Mouse (Mus musculus) gastrocnemius, adult 2 months (tissue): ENCODE measurements around the gene Tcte3. TPM values are rescaled to one million over a fixed set of nuclear protein-coding genes. Genes with fewer than 3 reads are reported as not detected.
"Not testable (repeated sequence)": the region's sequence is repeated elsewhere in the genome, so short reads cannot be mapped to it uniquely, and the experiment has no call there.

Experiments
- DNase-seq: peaks from one replicate; pipeline ENCODE4 v3.0.0; 2022
- H3K27ac ChIP-seq: fragments of 200-600 bp; 2 replicates; pipeline ENCODE4 v1.8.1; 2022; ENCODE audit warnings: mild to moderate bottlenecking
- H3K4me3 ChIP-seq: fragments of 200-600 bp; 2 replicates; pipeline ENCODE4 v1.8.1; 2022; ENCODE audit warnings: mild to moderate bottlenecking, moderate library complexity
- intact Hi-C: fragments of 180-260 bp; cut with DNase I; formaldehyde crosslinking; loops from one replicate; pipeline ENCODE4 v1.15.1; 2025
- total RNA-seq, 2 experiments: library from RNA; stranded (reverse); gene quantifications; 2 replicates each; pipeline ENCODE4 v1.2.3; 2021

Tcte3 gene
- total RNA-seq, 2 experiments from 2014 or later: not detected

GRCm38 (mm10) chr17:15009088-15009487 lies 32.2 kb downstream of the Tcte3 start:
- H3K4me3 ChIP-seq, H3K27ac ChIP-seq, DNase-seq, intact Hi-C loops: not testable (repeated sequence)

DNA sequence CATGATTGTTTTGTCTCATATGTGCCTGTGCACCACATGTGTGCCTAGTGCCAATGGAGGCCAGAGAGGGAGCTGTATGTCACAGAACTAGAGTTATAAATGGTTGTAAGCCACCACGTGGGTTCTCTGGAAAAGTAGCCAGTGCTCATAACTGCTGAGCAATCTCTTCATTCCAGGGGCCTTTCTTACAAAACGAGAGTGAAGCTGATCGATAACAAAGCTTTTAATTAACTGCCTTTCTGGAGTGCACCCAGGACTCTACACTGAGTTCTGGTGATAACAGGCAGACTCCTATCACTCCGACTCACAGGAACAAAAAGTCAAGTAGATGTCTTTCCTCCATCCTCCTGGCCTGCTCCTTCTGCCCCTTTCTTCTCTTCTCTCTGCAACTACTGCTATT lies 41.2 kb downstream of the Tcte3 start:
- DNase-seq, H3K27ac ChIP-seq, intact Hi-C loops, H3K4me3 ChIP-seq: not testable (repeated sequence)

DNA sequence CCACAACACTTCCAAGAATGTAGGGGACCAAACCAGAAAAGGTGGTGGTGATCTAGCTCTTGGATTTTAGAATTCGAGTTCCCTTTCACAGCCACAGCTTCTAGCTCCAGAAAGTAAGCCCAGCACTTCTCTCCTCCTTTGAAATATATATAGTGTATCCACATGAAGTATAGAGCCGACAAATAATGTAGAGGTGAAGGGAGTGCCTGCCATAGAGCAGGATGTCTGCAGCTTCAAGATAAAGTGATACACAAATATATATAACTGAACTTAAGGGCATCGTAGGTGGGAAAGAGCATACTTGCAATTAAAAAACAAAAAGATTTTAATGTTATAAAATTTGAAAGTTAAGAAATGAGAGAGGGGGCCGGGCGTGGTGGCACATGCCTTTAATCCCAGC lies 47.1 kb downstream of the Tcte3 start:
- intact Hi-C loops, DNase-seq, H3K27ac ChIP-seq, H3K4me3 ChIP-seq: not testable (repeated sequence)

DNA sequence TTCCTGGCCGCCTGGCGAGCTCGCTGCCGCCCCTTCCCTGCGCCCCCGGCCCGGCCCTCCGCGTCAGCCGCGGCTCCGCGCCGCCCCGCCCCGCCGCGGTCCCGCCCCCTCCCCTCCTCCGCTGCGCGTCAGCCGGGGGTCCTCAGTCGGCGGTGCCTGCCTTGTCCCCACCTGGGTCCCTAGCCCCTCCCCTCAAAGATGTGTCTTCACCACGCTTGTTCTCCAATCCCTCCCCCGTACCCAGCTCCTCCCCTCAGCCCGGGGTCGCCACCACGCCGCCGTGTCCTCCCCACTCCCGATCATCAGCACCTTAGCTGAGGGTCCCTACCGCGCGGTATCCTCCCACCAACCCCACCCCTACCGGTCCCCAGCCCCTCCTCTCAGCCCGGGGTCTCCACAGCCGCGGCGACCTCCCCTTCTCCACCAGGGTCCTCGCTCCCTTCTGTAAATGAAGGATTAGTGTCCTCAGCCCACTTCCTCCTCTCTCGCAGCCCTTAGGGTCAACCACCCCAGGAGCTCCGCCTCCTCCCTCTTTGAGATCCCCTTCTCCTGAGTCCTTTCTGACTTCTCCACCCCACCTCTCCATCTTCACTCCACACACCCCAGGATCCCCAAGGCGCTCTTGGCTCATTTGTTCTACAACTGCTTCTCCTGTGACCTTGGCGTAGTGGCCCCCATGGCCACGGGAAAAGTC lies 48.0 kb downstream of the Tcte3 start:
- H3K4me3 ChIP-seq, H3K27ac ChIP-seq, DNase-seq, intact Hi-C loops: not testable (repeated sequence)

DNA sequence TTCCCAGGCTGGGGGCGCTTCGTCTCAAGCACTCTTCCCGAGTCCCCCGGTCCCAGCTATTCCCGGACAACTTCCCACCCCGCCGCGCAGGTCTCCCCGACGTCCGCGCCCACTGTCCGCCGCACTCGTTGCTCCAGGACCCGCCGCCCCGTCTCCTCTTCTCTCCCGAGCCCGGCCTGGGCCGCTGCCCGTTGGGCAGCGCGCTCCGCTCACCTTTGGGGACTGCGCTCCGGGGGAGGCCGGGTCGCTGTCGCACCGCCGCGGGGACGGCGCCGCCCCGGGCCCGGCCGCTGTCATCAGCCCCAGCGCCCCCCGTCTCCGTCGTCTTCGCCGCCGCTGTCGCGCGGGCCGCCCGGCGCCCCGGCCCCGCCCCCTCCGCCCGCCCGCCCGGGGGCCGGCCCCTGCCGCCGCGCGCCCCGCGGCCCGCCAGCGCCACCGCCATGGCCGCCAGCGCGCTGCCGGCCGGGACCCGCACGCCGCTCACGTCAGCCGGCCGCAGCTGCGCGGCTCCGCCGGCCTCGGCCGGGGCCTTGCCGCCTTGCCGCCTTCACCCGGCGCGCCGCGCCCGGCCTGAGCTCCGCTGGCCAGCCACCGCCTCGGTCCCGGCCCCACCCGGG lies 48.7 kb downstream of the Tcte3 start:
- H3K27ac ChIP-seq: not testable (repeated sequence)

DNA sequence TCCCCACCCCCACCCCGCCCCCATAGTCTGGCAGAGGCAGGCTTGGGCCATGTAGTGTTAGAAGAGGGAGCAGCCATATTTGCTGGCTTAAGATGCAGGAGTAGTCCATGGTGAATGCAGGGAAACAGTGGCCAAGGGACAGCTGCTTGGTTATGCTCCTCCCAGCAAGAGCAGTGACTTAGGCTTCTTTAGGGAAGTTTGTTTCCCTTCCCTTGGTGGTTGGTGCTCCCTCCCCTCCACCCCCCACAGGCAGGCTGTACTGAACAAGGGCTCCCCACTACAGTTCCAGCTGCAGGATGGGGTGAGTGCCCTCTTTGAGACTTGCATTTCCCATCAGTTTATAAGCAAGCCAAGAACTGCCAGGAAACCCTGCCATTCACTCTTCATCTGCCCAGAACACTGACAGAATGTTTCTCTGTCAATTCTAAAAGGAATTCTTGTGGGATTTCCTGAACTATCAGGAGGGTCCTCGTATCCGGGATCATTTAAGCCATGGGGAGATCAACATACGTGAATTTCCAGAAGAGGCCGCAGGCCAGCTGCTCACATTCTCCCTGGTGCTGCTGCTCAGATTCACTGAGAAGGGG lies 51.1 kb downstream of the Tcte3 start:
- peak; percentile 1 for DNase-seq
- intact Hi-C loops, H3K4me3 ChIP-seq: not testable (repeated sequence)
- H3K27ac ChIP-seq: peak overlapping the region; percentile 51; the same call in 1 of the 2 replicates

More for the DNA sequence above, 48.7 kb downstream of the Tcte3 start:
- H3K4me3 ChIP-seq, intact Hi-C loops, DNase-seq: not testable (repeated sequence)

DNA sequence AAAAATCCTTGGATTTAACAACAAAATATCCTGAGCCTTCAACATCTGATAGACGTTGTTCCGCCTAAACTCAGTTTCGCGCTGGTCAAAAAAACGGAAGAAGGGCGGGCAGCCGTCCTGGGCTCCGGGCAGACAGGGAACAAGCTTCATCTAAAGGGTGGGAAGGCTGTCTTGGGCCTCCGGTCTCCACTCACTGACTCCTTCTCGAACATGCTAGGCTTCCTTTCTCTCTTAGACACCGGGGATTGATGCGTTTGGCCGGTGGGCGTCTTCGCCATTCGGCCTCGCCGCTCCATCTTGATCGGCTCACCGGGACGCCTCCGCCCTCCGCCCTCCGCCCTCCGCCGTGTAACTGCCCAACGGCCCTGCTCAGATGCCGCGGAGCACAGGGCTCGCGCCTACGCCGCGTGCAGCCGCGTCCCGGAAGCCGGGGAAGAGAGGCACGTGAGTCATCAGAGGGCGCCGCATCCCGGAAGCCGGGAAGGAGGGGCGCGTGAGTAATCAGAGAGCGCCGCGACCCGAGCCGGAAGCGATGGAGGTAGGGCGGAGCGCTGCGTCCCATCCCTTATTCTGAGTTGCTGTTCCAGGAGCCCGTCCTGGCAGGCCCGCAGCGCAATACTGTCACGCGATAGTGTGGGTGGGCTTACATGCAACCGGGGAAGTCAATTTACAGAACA lies 62.8 kb downstream of the Tcte3 start, which contains the start of the genes 9030025P20Rik and Gm3417:
Gene 9030025P20Rik, plus strand, starts transcription at position 107 of the 677 bp plus-strand sequence.
Gene Gm3417, minus strand, starts transcription at position 429 of the 677 bp plus-strand sequence.
- H3K27ac ChIP-seq, intact Hi-C loops, DNase-seq: not testable (repeated sequence)
- H3K4me3 ChIP-seq: peak within 1 kb of the TSS; percentile 51

- intact Hi-C loops: not testable (repeated sequence)
- H3K4me3 ChIP-seq: peak overlapping the region; percentile 51
Observed at GRCm38 (mm10) chr17:14977718-14978361, 63.4 kb downstream of the Tcte3 start.

More at GRCm38 (mm10) chr17:14977718-14978361, 63.4 kb downstream of the Tcte3 start:
- DNase-seq, H3K27ac ChIP-seq: not testable (repeated sequence)

Other genes with a start within 250 kb of the Tcte3 start
- 1 to 10 TPM in 1 of 2 experiments, under 1 TPM in 1; 0.94 to 3.0 TPM for gene Wdr27, start 98.3 kb downstream of the Tcte3 start, total RNA-seq
- 1 to 10 TPM; 8.1 to 9.9 TPM for gene 1600012H06Rik, start 98.3 kb downstream of the Tcte3 start, total RNA-seq
- gene Phf10, start 80.2 kb downstream of the Tcte3 start, total RNA-seq: 10 to 100 TPM; 46.9 to 54.2 TPM
- gene 9030025P20Rik, start 63.0 kb downstream of the Tcte3 start, total RNA-seq: 1 to 10 TPM; 1.8 to 2.5 TPM
- not detected for gene Gm3417, start 62.7 kb downstream of the Tcte3 start, total RNA-seq
- gene Gm3435, start 31.3 kb downstream of the Tcte3 start, total RNA-seq: 1 to 10 TPM; 2.1 to 3.5 TPM
- gene Ermard, start 280 bp downstream of the Tcte3 start, total RNA-seq: 10 to 100 TPM; 22.9 to 29.4 TPM
- gene Gm3448, start within 50 bp of the Tcte3 start, total RNA-seq: 1 to 10 TPM in 1 of 2 experiments, under 1 TPM in 1; 0.67 to 1.2 TPM